Mouse (Mus musculus) layer of hippocampus, adult 2 months (tissue): ENCODE data around the gene Fuom. TPM values are rescaled to one million over a fixed set of nuclear protein-coding genes. Genes with fewer than 3 reads are reported as not detected.
"Not testable (repeated sequence)": the region's sequence is repeated elsewhere in the genome, so short reads cannot be mapped to it uniquely, and the experiment has no call there.

Source experiments
- DNase-seq, 2 experiments: peaks; one replicate each; pipeline ENCODE4 v3.0.0; 2022; ENCODE audit warnings: low spot score in 2 of 2
- H3K27ac ChIP-seq: fragments of 200-600 bp; 2 replicates; pipeline ENCODE4 v1.8.1; 2022
- H3K4me3 ChIP-seq: fragments of 200-600 bp; 2 replicates; pipeline ENCODE4 v1.8.1; 2022; ENCODE audit warnings: mild to moderate bottlenecking
- CTCF ChIP-seq: fragments of 200-600 bp; conservative IDR thresholded peaks from 2 replicates; pipeline ENCODE4 v1.8.1; 2022; ENCODE audit warnings: antibody characterized with exemption, mild to moderate bottlenecking, moderate library complexity
- long read RNA-seq, 2 experiments: library from polyadenylated mRNA; stranded (forward); transcript quantifications; one replicate each; pipeline ENCODE4 v2.0.0; 2021; ENCODE audit warnings: borderline mapping rate in 2 of 2
- total RNA-seq, 2 experiments: library from RNA; stranded (reverse); gene quantifications; 2 replicates each; pipeline ENCODE4 v1.2.3; 2021

The Fuom gene
- total RNA-seq: 10 to 100 TPM; 46.6 to 48.5 TPM
- long read RNA-seq, experiment 1, transcript Fuom-201 (6 exons, 685 nt): major isoform, 6 of 19 reads
- long read RNA-seq, experiment 1, partial matches to known transcripts: 3 of 19 reads
- long read RNA-seq, experiment 1, other reads (novel, unspliced or antisense): 7 of 19 reads
- long read RNA-seq, experiment 2, transcript Fuom-201 (6 exons, 685 nt): major isoform, 12 of 22 reads
- long read RNA-seq, experiment 2, partial matches to known transcripts: 4 of 22 reads
- long read RNA-seq, experiment 2, other reads (novel, unspliced or antisense): 3 of 22 reads

DNA sequence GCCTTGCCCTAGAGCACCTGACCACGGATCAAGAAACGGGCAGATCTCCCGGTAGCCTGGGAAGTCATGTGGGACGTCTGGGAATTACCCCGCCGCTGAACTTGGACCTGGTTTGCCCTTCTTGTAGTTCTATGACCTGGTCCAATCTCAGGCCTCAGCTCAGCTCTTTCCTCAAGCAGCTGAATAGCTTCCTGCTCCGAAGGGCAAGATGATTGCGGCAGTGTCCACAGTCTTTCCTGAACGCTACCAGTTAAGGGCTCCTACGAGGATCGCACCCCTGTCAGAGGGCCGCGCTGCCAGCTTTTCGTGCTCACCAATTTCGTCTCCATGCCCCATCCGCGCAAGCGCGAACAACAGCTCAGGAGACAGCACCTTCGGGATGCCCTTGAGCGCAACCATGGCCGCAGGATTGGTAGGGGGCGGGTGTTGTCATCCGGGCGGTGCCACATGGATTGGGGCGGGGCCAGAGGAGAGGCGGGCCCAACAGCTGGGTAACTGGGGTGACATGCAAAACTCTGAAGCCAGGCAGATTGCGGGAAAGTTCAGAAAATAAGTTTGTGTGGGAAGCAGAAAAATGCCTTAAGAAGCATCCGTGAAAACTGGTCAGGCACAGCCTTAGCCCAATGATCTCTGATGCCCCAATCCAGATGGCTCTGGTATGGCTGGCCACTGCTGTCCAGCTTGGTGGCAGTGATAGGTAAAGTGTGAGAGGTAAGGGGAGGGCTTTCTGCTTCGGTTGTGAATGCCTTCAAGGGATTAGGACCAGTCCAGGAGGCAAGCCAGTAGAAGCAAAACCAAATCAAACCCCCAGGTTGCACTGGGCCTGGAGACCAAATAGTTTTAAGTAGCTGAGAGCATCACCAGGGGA lies at the start of gene Fuom:
TSS of gene Fuom (minus strand) at position 449 of the 868 bp plus-strand sequence.
- H3K4me3 ChIP-seq: peak within 1 kb of the TSS; percentile 58
- peak within 1 kb of the TSS; percentile 88 for H3K27ac ChIP-seq
- no peak for TF ChIP-seq CTCF
- peak; percentile 82 to 88 for DNase-seq

DNA sequence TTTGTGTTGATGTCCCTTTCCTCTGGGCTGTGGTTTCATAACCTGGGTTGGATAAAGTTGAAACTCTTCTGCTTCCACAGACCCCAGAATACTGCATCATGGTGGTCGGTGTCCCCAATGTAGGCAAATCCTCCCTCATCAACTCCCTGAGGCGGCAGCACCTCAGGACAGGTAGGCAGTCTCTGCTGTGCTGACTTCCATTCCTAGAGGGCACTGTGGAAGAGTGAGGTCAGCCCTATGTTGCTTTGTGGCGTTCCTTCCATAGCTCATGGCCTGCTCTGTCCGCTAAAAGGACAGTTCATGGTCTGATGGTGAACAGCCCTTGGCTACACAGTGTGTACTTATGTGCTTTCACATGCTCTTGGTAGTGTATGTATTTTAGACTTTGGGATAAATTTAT lies 42.3 kb upstream of the Fuom start:
- DNase-seq: no peak
- Histone ChIP-seq H3K27ac (no peak overlapping the region), H3K4me3 (no peak overlapping the region)
- TF ChIP-seq CTCF: peak; percentile 67

DNA sequence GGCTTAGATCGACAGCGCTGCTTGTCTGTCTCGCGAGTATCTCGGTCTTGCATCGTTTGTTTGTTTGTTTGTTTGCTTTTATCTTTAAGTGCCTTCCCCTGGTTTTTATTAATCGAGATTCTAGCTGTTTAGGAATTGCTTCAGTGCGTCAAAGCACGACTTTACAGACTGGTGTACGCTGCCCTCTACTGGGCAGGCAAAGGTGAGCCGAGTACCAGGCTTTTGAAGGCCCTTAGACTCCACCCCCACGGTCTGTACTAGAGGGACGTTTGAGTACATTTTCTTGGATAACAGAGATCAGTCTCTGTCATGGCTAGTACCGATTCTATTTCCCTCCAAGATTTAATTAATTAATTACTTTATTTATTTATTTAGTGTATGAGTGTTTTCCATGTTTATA lies 39.1 kb upstream of the Fuom start:
- peak in 1 of 2 experiments; percentile 70 for DNase-seq
- Histone ChIP-seq H3K4me3 (no peak overlapping the region; the same call in 1 of the 2 replicates), H3K27ac (no peak overlapping the region)
- peak; percentile 90 for TF ChIP-seq CTCF

DNA sequence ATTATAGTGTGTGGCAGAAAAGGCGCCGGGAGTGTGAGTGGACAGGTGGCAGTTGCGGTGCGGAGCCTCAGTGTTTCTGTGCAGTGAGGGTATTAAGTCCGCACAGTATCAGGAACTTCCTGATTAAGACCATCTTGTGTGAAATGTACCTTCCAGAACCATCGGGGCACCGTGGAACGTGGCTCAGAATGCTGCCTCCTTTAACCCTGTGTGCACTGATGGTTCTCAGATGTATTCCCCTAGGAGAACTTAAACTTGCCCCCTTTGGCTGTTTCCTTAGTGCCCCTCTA lies 35.7 kb upstream of the Fuom start:
- no peak for TF ChIP-seq CTCF
- DNase-seq: no peak
- Histone ChIP-seq H3K27ac (peak overlapping the region; percentile 94), H3K4me3 (peak overlapping the region; percentile 91)

- Histone ChIP-seq H3K27ac (peak within 1 kb of the TSS; percentile 94), H3K4me3 (peak within 1 kb of the TSS; percentile 91)
- peak; percentile 93 to 96 for DNase-seq
- TF ChIP-seq CTCF: no peak; the same call in 1 of the 2 replicates
Observed at GRCm38 (mm10) chr7:140137135-140138020, 35.1 kb upstream of the Fuom start, which contains the start of gene Mtg1. TSS of gene Mtg1 (plus strand) at chr7:140137564.

DNA sequence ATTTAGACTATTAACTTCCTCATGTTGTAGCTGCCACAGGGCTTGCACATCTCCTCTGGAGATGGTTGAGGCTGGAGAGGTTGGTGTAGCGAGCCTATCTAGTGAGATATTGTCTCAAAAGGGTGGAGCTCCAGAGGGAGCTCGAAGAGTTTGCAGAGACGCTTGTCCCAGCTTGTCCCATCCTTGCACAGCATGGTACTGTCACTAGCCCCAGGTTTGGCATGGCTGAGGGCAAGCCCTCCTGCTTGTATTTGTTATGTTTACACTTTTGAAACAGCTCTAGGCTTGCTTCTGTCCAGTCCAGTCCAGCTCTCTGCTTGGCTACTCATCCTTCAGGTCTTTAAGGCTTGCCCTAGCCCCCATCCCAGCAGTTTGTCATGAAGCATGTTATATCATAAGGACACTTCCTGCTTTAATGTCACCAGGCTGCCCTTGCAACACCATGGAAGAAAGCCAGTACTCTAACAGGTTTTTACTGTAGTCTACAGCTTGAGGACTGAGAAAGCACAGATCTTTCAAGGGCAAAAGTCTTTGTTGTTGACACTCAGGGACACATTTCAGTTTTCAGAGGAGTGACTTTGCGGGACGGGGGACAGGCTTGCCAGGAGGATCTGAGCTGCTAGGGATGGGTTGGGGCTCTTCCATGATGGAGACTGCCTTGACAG lies 33.0 kb upstream of the Fuom start:
- H3K4me3 ChIP-seq: no peak overlapping the region
- no peak overlapping the region for H3K27ac ChIP-seq
- no peak for DNase-seq
- no peak for TF ChIP-seq CTCF

DNA sequence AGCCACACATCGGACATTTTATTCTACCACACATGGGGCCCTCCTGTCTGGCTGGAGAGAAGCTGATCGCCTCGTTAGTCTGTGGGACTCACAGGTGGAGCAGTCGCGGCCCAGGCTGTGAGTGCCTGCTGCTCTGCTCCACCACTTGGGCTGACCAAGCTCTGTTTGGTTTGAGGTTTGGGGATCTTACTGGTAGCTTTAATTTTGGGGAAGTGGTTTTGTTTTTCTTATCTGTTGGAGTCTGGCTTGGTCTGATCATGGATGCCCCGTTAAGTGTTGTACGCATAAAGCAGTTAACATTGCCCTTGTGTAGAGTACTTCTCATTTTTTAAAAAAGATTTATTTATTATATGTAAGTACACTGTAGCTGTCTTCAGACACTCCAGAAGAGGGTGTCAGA lies 31.8 kb upstream of the Fuom start:
- not testable (repeated sequence) for DNase-seq, H3K4me3 ChIP-seq, H3K27ac ChIP-seq

DNA sequence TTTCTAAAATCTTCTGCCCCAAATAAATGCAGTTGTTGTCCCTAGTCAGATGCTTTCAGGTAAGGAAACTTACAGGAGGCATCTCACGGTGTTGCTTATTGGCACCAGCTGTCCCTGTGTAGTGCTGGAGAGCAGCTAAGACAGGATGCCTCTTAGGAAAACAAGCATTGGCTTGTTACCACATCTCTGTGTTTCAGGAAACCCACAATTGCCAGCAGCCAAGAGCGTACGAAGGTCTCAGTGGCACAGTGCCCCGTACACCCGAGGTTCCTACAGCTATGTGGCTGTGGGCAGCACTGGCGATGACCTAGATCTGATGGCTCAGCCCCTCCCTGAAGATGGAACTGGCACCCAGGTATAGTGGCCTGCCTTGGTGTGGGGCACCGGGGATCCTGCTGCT lies 29.9 kb upstream of the Fuom start:
- DNase-seq, H3K27ac ChIP-seq, H3K4me3 ChIP-seq: not testable (repeated sequence)

DNA sequence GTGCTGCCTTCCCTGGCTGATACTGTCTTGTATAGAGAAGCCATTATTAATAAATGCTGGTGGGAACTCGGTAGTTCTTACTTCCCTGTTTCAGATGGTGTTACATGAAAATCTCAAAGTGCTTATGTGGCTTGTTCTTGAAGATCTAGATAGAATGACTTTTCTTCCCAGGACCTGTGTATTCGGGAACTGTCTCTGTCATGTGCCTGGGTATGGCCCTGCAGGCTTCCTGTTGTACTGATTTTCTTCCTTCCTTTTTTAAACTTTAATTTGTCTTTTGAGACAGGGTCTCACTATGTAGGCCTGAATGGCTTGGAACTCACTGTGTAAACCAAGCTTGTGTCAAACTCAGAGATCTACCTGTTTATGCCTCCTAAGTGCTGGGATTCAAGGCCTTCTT lies 25.7 kb upstream of the Fuom start:
- H3K4me3 ChIP-seq: no peak overlapping the region
- DNase-seq: no peak
- TF ChIP-seq CTCF: no peak
- no peak overlapping the region for H3K27ac ChIP-seq

- TF ChIP-seq CTCF: no peak
- Histone ChIP-seq H3K27ac (no peak overlapping the region), H3K4me3 (no peak overlapping the region)
- DNase-seq: no peak
Observed at GRCm38 (mm10) chr7:140126934-140127333, 24.7 kb upstream of the Fuom start.

GRCm38 (mm10) chr7:140126022-140126350 lies 23.7 kb upstream of the Fuom start:
- H3K4me3 ChIP-seq: peak overlapping the region; percentile 61
- no peak for TF ChIP-seq CTCF
- DNase-seq: no peak
- peak overlapping the region; percentile 87 for H3K27ac ChIP-seq

DNA sequence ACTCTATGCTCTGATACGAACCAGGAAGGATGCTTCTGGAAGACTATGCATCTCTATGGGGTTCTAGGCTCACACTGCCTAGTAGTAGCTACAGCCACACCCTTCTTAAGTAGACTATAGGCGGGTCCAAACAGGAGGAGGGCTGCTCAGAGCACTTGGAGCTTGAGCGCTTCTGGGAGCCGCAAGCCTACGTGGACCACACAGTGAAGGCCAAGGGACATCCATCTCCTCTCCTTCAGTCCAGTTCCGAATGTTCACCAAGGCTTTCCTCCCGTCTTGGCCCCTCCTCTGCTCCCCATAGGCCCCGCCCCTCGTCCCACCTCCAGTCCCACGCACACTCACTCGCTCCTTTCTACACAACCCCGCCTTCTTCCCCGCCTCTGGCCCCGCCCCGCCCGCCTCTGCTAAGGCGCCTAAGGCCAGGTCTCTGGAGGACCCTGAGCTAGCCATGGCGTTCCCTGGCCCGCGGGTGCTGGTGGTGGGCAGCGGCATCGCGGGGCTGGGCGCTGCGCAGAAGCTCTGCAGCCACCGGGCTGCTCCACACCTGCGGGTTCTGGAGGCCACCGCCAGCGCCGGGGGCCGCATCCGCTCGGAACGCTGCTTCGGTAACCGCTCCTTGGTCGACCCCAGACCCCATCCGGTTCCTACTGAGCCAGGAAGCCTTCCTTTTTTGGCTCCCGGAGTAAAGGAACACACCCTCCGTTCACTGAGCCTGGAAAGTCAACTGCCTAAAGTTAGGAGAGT lies 23.2 kb upstream of the Fuom start:
- H3K4me3 ChIP-seq: peak overlapping the region; percentile 61
- DNase-seq: peak; percentile 87 to 91
- no peak for TF ChIP-seq CTCF
- peak overlapping the region; percentile 87 for H3K27ac ChIP-seq
